Mouse (Mus musculus) c-Kit-positive CD71-positive TER-119-negative erythroid progenitor cells, embryonic 14.5 days (primary cell): ENCODE data around the gene Hpca.

Source experiments
- DNase-seq: peaks from one replicate; pipeline ENCODE4 v3.0.0-alpha.2; 2013; ENCODE audit warnings: low read depth

Hpca gene

GRCm38 (mm10) chr4:129136189-129136578, 14.3 kb upstream of the Hpca start:
- no peak for DNase-seq

DNA sequence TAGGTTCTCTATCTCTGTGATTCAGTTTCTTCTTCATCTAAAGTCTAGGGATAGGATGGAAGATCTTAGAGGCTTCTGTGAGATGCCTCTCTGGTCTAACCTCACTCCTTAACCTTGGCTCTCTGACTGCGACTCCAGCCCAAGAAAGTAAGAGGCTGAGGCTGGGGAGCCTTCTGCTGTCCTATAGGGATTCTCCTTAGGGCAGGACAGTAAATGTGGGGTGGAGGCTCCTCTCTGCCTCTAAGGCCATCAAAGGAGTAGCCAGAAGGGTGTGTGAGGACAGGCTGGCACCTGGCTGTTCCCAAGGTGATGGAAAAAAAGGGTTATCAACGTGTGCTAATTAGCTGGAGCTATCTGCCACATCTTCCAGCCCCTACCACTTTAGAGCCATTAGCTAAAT, 13.8 kb upstream of the Hpca start:
- no peak for DNase-seq

DNA sequence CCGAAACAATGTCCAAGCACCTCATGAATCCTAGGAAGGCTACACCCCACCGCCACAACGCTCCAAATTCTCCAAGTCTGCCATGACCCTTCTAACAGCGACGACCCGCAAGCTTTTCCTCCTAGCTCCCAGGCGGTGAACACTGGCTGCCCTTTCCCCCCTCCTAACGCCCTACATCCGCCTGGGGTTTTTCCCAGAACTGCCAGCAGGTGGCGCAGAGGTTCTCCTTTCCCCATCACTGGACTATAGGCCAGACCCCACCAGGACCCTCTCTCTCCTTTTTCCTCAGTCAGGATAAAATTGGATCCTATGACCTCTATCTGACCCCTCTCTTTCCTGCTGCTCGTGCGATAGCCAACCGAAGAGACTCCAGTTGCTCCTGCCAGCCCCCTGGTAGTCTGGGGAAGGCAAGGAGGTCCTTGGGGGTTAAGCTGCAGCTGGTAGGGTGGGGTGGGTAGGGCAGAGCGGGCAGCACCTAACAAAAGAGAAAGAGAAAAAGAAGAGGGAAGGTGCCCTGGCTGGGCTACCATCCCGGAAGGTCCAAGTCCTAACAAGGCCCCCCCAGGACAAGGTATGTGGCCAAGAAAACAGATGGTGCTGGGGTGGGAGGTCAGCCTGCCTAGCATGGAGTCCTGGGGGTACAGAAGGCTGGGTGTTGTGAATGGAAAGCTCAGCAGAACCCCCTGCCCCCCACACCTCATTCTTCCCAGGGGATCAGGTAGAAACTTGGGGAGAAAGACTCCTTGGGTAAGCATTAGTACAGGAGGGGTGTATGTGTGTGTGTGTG, 13.2 kb upstream of the Hpca start:
- peak; percentile 57 for DNase-seq

DNA sequence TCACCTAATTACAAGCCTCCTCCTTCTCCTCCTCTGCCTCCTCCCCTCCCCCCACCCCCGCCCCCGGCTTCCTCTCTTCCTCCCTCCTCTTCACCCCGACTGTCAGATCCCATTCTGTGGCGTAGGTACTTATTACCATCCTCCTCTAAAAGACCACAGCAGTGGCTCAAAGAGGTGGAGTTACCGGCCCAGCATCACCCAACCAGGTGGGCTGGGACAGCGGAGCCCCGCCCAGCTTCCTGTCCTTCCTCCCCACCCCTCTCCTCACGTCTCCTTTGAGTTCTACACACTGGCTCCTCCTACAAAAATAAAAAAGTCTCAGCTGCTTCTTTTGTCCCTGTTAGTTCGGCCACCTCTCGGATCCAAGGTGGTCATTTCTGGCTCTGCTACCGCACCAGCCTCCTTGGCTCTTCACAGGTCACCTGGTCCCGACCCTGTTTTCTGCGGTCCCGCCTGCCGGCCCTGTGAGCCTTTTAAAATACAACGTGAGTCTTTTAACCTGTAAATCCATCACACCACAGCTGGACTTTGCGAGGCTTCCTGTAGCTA, 9.0 kb upstream of the Hpca start:
- no peak for DNase-seq

DNA sequence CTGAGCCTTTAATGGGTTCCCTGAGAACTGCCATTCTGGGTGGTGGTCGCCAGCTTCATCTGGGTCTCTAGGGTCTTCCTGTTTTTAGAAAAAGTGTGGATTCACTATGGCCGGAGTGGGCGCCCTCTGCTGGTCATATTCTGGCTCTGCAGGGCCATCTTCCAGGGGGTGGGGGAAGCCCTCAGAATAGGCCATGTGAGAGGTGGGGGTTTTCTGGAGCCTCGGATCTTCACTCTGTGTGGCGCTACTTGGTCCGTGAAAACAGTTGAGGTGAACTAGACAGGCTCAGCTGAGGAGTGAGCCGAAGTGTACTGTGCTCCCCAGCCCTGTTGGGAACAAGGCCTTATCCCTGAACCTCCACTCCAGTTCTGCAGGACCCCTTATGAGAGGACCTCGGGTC, 8.3 kb upstream of the Hpca start:
- no peak for DNase-seq

- no peak for DNase-seq
These were observed 7.6 kb upstream of the Hpca start for GRCm38 (mm10) chr4:129129387-129129786.

GRCm38 (mm10) chr4:129128582-129129338, 6.9 kb upstream of the Hpca start:
- DNase-seq: no peak

- no peak for DNase-seq
These were observed 4.1 kb upstream of the Hpca start for GRCm38 (mm10) chr4:129125736-129126451.

- no peak for DNase-seq
These were observed 2.9 kb upstream of the Hpca start for GRCm38 (mm10) chr4:129124652-129125146.

DNA sequence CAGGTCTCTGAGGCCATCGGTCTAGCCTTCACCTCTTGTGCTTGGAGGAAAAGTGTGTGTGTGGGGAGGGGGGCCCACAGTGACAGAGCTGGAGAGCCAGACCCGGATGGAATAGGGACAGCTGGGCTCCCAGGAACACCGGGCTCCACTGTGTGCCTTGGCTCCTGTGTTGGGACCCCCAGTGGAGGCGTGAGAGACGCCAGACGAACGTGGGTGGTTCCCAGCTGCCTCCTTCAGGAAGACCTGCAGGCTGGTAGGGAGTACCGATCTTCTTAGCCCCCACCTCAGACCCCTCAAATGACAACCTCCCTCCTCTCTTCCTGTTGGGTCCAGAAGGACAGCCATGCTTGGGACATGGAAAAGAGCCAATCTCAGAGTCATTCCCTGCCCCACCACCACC, 883 bp upstream of the Hpca start:
- DNase-seq: no peak

- DNase-seq: no peak
These were observed 271 bp upstream of the Hpca start for GRCm38 (mm10) chr4:129122107-129122506.

- peak; percentile 56 for DNase-seq
These were observed 1.1 kb downstream of the Hpca start for GRCm38 (mm10) chr4:129120520-129121445.

DNA sequence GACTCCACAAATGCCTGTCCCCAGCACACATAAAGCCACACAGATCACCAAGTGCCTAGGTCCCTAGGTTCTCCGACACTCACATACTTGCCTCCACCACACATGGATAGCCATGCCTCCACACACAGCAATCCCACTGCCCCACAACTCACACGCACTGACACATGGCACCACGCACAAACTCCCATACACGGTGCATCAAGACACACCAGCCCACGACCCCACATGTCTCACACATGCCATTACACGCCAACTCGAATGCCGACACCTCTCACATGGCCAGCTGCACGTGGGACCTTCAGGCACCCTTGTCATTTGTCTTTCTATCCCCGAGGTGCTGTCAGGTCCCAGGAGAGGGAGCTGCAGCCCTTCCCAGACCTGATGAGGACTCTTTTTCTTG, 2.1 kb downstream of the Hpca start:
- no peak for DNase-seq

- DNase-seq: no peak
These were observed 3.9 kb downstream of the Hpca start for GRCm38 (mm10) chr4:129117720-129118510.

DNA sequence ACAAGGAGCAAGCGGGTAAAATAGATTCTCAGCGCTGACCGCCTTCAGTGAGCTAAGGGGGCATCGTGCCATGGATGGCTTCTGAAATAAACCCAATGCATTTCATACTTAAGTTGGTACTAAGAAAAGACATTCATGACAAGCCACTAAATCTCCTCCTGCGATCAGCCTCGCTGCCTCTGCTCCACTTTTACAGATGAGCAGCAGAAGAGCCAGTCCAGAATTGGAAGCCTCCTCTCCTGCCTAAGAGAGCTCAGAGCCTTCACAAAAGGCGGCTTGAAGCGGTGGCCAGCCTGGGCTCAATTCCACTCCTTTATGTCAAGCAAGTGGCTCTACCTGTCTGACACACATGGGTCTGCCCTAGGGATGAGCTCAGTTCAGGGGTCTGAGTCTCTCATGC, 5.1 kb downstream of the Hpca start:
- no peak for DNase-seq

DNA sequence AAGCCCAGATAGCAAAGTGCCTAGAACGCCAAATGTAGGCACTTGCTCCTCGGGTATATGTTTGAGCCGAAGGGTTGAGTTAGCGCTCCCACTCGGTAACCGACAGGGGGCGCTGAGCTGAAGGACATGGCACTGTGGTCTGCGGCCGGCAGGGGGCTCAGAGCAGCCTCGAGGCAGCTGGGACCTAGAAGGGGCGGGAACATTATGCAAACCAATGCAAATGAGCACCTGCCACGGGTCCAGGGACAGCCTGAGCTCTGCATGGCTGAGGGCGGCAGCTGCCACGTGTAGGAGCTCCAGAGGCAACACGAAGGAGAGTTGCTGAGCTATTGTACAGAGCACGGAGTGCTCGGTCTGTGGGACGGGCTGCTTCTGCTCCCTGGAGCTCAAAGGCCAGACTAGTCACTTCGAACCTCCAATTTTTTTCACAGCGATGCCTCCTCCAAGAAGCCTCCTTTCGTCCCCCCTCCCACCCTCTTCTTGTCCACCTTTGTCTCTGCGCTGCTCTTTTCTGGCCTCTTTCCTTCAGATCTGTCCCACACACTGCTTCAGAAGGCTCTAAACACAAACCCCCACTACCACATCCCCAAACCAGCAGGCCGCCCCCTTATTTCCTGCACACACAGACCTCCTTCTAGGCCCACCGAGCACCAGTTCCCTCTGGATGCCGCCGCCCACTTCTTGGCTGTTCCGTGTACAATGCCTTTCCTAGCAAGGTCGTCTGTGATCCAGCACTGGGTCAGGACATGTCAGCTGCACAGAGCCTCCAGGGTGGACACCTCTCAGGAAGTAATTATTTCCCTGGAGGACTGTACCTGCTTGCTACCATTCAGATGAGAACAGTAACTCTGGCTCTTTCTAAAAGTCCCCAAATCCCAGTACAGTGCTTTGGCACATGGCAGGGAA, 8.5 kb downstream of the Hpca start:
- peak; percentile 66 for DNase-seq

DNA sequence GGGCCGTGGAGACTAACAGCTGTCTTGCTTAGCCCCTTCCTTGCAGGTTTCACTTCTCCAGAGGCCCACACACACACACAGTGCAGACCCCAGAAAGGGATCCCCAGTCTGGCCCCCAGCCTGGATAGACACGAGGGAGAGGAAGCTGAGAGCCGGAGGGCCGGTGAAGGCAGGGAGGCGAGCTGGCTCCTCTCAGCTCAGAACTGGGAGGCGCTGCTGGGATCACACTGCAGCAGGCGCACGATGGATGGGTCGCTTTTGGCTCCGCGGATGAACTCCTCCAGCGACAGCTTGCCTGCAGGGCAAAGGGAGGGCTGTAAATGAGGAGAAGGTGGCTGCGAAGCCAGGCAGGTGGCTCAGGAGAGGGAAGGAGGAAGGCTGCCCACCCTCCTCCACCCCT, 9.6 kb downstream of the Hpca start:
- DNase-seq: no peak

- no peak for DNase-seq
These were observed 10.5 kb downstream of the Hpca start for GRCm38 (mm10) chr4:129111350-129111749.

- no peak for DNase-seq
These were observed 11.0 kb downstream of the Hpca start for GRCm38 (mm10) chr4:129110804-129111203.
